19 mouse cellular contexts compared by ENCODE assay signal in the genomic region with DNA sequence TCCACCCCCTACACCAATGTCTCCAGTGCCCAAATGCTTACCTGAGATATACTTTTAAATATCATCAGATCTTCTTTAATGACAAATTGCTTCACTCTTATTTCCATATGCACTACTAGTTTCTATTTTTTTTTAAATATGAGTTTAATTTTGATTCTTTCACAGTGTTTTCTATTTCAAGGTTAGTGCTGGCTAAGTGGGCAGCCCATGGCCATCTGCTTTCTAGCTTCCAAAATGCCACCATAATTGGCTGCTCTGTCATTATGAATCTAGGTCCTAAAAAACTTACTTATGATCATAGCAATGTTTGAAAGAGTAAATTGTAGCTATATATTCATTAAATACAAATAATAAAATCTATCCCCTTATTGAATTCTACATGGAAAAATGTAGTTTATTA.
A peak's percentile ranks its signal among the peaks of the same experiment; 100 is the strongest.
DNase-seq lines count a peak whose midpoint lies in the region.
"Had no signal": no experiment of that assay in that cellular context is flagged by ENCODE, and none has a peak within 500 bp of the region (broad histone marks: within the 10 kb centered on the region; RNA-seq: fewer than 3 reads in every experiment).

No protein-coding gene starts in this region.

- intact Hi-C loops in left cerebral cortex, postnatal 14 days (cut with DNase I), result no loop called here
- intact Hi-C loops in left cerebral cortex, postnatal 10 days (cut with DNase I), result no loop called here

- peak; percentile 2 to 52 for DNase-seq in frontal cortex, postnatal 36 days (ENCODE audit: low spot score in 2 of 2)
- no peak for DNase-seq in frontal cortex, postnatal 25 days (ENCODE audit: low spot score in 2 of 2)
- peak; percentile 11 to 17 for DNase-seq in left cerebral cortex, postnatal 14 days (ENCODE audit: low spot score in 2 of 2)
- DNase-seq in left cerebral cortex, postnatal 10 days (ENCODE audit: extremely low spot score in 1 of 2, low spot score in 2 of 2), result no peak
- DNase-seq in right cerebral cortex, postnatal 36 days (ENCODE audit: low spot score in 2 of 2), result peak; percentile 9 to 41
- DNase-seq in right cerebral cortex, postnatal 25 days, result no peak
- peak; percentile 54 for DNase-seq in telencephalon, adult 2 months (ENCODE audit: low read depth, low spot score)
- no peak for DNase-seq in embryo, embryonic 11 days
- DNase-seq: adrenal gland, adult 2 months; adrenal gland, postnatal 14 days; cerebellum, adult 11-12 months; cerebellum, adult 8-10 months; cerebellum, postnatal 10 days; cerebellum, postnatal 36 days; gastrocnemius, postnatal 10 days; gastrocnemius, postnatal 36 days; heart, adult 11 months; heart, postnatal 10 days; heart, postnatal 36 days had no signal

Comparison
In these comparisons a context has a peak if more than half of its experiments do, and no peak if none do; other contexts are left out.
1. DNase-seq: peak in frontal cortex, postnatal 36 days (2 of 2), left cerebral cortex, postnatal 14 days (2 of 2), right cerebral cortex, postnatal 36 days (2 of 2) and telencephalon, adult 2 months (single experiment); none in frontal cortex, postnatal 25 days (0 of 2), left cerebral cortex, postnatal 10 days (0 of 2), right cerebral cortex, postnatal 25 days (single experiment) and embryo, embryonic 11 days (single experiment).